ENCODE assay signal across 9 mouse cellular contexts in the genomic region with DNA sequence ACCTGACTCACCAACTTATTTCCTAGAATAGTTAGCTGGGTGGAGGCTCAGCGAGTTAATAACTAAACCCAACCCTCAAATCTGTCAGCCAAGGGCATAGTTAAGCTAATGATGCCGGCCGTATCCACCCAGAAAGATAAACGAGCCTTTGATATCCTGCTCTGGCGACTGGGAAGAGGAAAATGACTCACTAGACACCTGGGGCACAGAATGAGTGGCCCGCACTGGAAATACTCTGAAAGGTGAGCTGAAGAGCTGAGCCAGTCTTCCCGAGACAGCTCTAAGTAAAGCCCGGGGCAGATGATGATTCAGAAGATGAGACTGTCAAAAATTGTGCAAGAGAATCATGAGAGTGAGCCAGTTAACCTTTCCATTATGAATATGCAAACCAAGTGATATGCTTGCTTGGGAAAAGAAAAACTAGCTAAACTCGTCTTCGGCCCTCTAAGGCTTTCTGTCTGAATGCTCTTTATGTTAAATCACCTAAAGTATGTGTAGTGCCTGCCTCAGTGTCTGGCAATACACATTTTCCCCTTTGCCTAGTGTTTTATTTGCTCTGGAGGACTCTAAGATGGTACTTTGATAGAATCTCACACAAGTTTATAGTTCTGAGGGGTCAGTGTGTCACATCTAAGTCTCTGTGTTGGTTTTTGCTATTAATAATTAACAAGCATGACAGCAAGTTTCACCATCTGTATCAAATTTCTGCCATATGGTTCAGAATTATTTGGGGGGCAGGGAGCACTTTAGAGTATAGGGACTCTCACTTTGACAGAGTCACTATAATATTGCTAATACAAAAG. TPM values are rescaled to one million over a fixed set of nuclear protein-coding genes. Genes with fewer than 3 reads are reported as not detected.
DNase-seq lines count a peak whose midpoint lies in the region; ATAC-seq and TF ChIP-seq lines count a peak whose summit lies in the region.
"Had no signal": no experiment of that assay in that cellular context is flagged by ENCODE, and none has a peak within 500 bp of the region (broad histone marks: within the 10 kb centered on the region; RNA-seq: fewer than 3 reads in every experiment).

No protein-coding gene starts in this region.

- TF ChIP-seq POLR2A in myocyte (IDR thresholded peaks at IDR 0.05; ENCODE audit: insufficient read length, low read depth) = no peak

- H3K36me3 ChIP-seq in myocyte (ENCODE audit: control insufficient read depth, insufficient read depth) = no peaks in the 10 kb centered on the region

- H3K27me3 ChIP-seq in myocyte (ENCODE audit: control insufficient read depth, insufficient read depth, insufficient read length) = no peaks in the 10 kb centered on the region

- TF ChIP-seq CTCF in left cerebral cortex, adult 2 months (IDR thresholded peaks at IDR 0.05) = no peak

- H3K4me2 ChIP-seq in myocyte (ENCODE audit: low read depth) = peak overlapping the region; percentile 85

- H3K27ac ChIP-seq in left cerebral cortex, adult 2 months = peak overlapping the region; percentile 66; the same call in 1 of the 2 replicates

- H3K79me2 ChIP-seq in myocyte (ENCODE audit: control insufficient read depth, insufficient read depth) = no peaks in the 10 kb centered on the region

- H3K4me3 ChIP-seq in left cerebral cortex, adult 2 months = no peak overlapping the region
- H3K4me3 ChIP-seq in myocyte = peak overlapping the region; percentile 3

- no peak for DNase-seq in left cerebral cortex, adult 2 months (ENCODE audit: extremely low spot score in 1 of 2, low spot score in 2 of 2)
- no peak for DNase-seq in left cerebral cortex, postnatal 4 days
- DNase-seq in fat pad, adult 2 months (ENCODE audit: extremely low read depth, low read depth, low spot score) = peak; percentile 37
- peak; percentile 36 to 38 for DNase-seq in kidney, postnatal 25 days
- no peak for DNase-seq in adrenal gland, postnatal 36 days
- DNase-seq in gastrocnemius, postnatal 14 days = no peak

- intact Hi-C loops in left cerebral cortex, adult 2 months (cut with DNase I) = loop anchor here (10.0 kb wide), 1 partner anchor 183 kb away; the partner anchor contains the start of gene Smap1
- intact Hi-C loops in left cerebral cortex, postnatal 4 days (cut with DNase I) = no loop called here
- intact Hi-C loops in gastrocnemius, postnatal 14 days (cut with DNase I; ENCODE audit: low total_unique reads) = no loop called here

- no peak overlapping the region for H3ac ChIP-seq in myocyte (ENCODE audit: control insufficient read depth, insufficient read length)

- no peak for ATAC-seq in monocyte, adult 5-6 weeks (replicated peaks; ENCODE audit: insufficient number of reproducible peaks, low FRiP score, low TSS enrichment, poor library complexity, severe bottlenecking)

TF ChIP-seq in myocyte, 11 proteins besides CTCF, POLR2A, EP300 and RAD21:
- no peak for TF ChIP-seq TCF12 (IDR thresholded peaks at IDR 0.05; ENCODE audit: insufficient read depth, poor library complexity, severe bottlenecking)
- no peak for TF ChIP-seq MYOG (IDR thresholded peaks at IDR 0.05; ENCODE audit: control insufficient read depth in 1 of 3, insufficient read depth in 1 of 3, insufficient read length in 2 of 3, low read depth in 2 of 3)
- TF ChIP-seq TCF3 (IDR thresholded peaks at IDR 0.05; ENCODE audit: insufficient read length, low read depth) = no peak
- peak; percentile 64 for TF ChIP-seq CEBPB (IDR thresholded peaks at IDR 0.05; ENCODE audit: insufficient read depth, poor library complexity, severe bottlenecking)
- no peak for TF ChIP-seq USF1 (IDR thresholded peaks at IDR 0.05; ENCODE audit: low read depth)
- no peak for TF ChIP-seq MAX (IDR thresholded peaks at IDR 0.05; ENCODE audit: low read depth)
- TF ChIP-seq E2F4 (IDR thresholded peaks at IDR 0.05; ENCODE audit: insufficient read depth) = no peak
- no peak for TF ChIP-seq REST (IDR thresholded peaks at IDR 0.05; ENCODE audit: insufficient read depth, insufficient read length)

RNA-seq across cellular contexts. Expression of gene Fam135a, which starts 8.0 kb away (rescaled TPM):
- 10 to 100 TPM; 27.0 to 33.1 TPM for total RNA-seq in left cerebral cortex, adult 2 months (2021)
- total RNA-seq in left cerebral cortex, postnatal 4 days (2021) = 10 to 100 TPM; 42.8 to 43.2 TPM
- 6.5 TPM for polyA plus RNA-seq in myocyte (2012; fragmentation: generic; extraction: Trizol)
- 10 to 100 TPM; 15.5 to 22.5 TPM for total RNA-seq in adrenal gland, postnatal 36 days (2021)
- 10 to 100 TPM; 16.7 to 17.2 TPM for total RNA-seq in gastrocnemius, postnatal 14 days (2021)
- 4.8 to 8.4 TPM (median 7.1 TPM) in 3 replicates for total RNA-seq in monocyte, adult 5-6 weeks (2017)
- total RNA-seq: MEL had no signal

Comparison
In these comparisons a context has a peak if more than half of its experiments do, and no peak if none do; other contexts are left out.
1. DNase-seq: peak in fat pad, adult 2 months (single experiment) and kidney, postnatal 25 days (2 of 2); none in left cerebral cortex, adult 2 months (0 of 2), left cerebral cortex, postnatal 4 days (single experiment), adrenal gland, postnatal 36 days (0 of 2) and gastrocnemius, postnatal 14 days (single experiment).